Mouse (Mus musculus) bone marrow macrophage, adult 2 months (primary cell): ENCODE results near the gene Lnpep.

ENCODE experiments used
- CTCF ChIP-seq: IDR thresholded peaks from 2 replicates; pipeline ENCODE4 v1.5.1; 2012; ENCODE audit warnings: low read depth, mild to moderate bottlenecking, low read length, moderate library complexity
- POLR2A ChIP-seq: IDR thresholded peaks from 2 replicates; pipeline ENCODE4 v1.6.1; 2012; ENCODE audit warnings: mild to moderate bottlenecking, low read depth, low read length, borderline replicate concordance

GRCm38 (mm10) chr17:17498848-17499247 is 126.0 kb downstream of the Lnpep start:
- no peak for TF ChIP-seq CTCF
- no peak for TF ChIP-seq POLR2A
